Mouse (Mus musculus) embryonic fibroblast, embryonic 13.5 days (primary cell): Measurements from ENCODE around the gene Tsga13.

Experiments used
- CTCF ChIP-seq: IDR thresholded peaks from 2 replicates; pipeline ENCODE4 v1.5.1; 2011; ENCODE audit warnings: mild to moderate bottlenecking, control low read depth, low read length, moderate library complexity, borderline replicate concordance; ENCODE audit not compliant: insufficient read depth
- POLR2A ChIP-seq: IDR thresholded peaks from 2 replicates; pipeline ENCODE4 v1.6.1; 2011; ENCODE audit warnings: low read depth, mild to moderate bottlenecking, control low read depth, low read length, moderate library complexity

DNA sequence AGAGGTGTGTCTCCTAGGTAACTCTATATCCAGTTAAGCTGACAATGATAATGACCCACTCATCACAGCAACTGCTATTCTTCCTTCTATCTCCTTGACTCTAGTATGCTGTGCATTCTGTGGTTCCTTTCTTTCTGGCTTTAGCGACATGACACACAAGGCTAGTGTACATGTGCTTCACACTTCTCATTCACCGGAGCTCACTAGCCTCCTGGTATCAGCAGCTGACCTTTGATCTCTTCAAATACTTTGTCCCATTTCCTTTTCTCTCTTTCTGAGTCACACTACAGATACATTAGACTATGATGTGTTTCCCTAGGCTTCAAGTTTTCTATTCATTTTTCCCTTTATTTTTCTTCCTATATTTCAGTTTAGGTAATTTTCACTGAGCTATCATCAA, 60.2 kb downstream of the Tsga13 start:
- TF ChIP-seq CTCF (no peak), POLR2A (no peak)
